33 mouse cellular contexts compared by ENCODE assay signal in the genomic region with DNA sequence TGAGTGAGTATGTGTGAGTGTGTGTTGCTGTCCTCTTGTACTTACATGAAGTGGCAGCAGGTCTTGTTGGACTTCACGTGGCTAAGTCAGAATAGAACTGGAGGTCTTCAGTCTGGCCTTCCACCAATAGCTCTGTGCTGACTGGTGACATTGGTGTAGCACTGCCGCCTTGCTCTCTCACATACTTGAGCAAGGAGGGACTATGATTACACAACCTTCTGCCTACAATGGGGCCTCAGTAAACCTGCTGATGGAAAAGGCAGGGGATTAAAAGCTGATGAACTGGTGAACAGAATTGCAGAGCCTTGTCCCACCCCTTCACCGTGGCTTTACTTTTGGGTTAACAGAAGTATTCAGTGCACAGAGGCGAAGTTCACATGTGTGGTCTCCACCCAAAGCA. TPM values are rescaled to one million over a fixed set of nuclear protein-coding genes. Genes with fewer than 3 reads are reported as not detected.
DNase-seq lines count a peak whose midpoint lies in the region; ATAC-seq lines count a peak whose summit lies in the region.
"Had no signal": no experiment of that assay in that cellular context is flagged by ENCODE, and none has a peak within 500 bp of the region (broad histone marks: within the 10 kb centered on the region; RNA-seq: fewer than 3 reads in every experiment).

No protein-coding gene starts in this region.

- H3K4me2 ChIP-seq in liver, embryonic 15.5 days, result no peak overlapping the region
- H3K4me2 ChIP-seq in intestine, embryonic 16.5 days (ENCODE audit: low read depth, low read length), result no peak overlapping the region
- no peak overlapping the region for H3K4me2 ChIP-seq in stomach, embryonic 14.5 days (replicated peaks; ENCODE audit: low read depth, low read length)
- H3K4me2 ChIP-seq: heart, embryonic 13.5 days; hindbrain, embryonic 15.5 days; limb, embryonic 12.5 days; midbrain, embryonic 12.5 days; neural tube, embryonic 12.5 days had no signal

- H3K36me3 ChIP-seq in liver, embryonic 15.5 days (replicated peaks), result no peaks in the 10 kb centered on the region
- no peaks in the 10 kb centered on the region for H3K36me3 ChIP-seq in intestine, embryonic 16.5 days (ENCODE audit: control insufficient read depth, insufficient read depth, low read length)
- no peaks in the 10 kb centered on the region for H3K36me3 ChIP-seq in stomach, embryonic 14.5 days (ENCODE audit: control insufficient read depth, insufficient read depth, low read length)
- H3K36me3 ChIP-seq: heart, embryonic 13.5 days; hindbrain, embryonic 10.5 days; hindbrain, embryonic 15.5 days; limb, embryonic 12.5 days; midbrain, embryonic 12.5 days; neural tube, embryonic 12.5 days had no signal

- peak; percentile 47; the same call in 1 of the 2 replicates for ATAC-seq in liver, embryonic 15.5 days (ENCODE audit: insufficient read depth)
- ATAC-seq in intestine, embryonic 16.5 days, result peak; percentile 85
- ATAC-seq in stomach, embryonic 14.5 days (ENCODE audit: insufficient number of reproducible peaks, insufficient read depth, low FRiP score, low read depth), result peak; percentile 89
- ATAC-seq: forebrain, embryonic 14.5 days; inflammation-experienced regulatory T-cells, adult 6 months; Patski had no signal

- no peak overlapping the region; the same call in 1 of the 2 replicates for H3K27ac ChIP-seq in liver, embryonic 15.5 days (replicated peaks)
- peak overlapping the region; percentile 63 for H3K27ac ChIP-seq in intestine, embryonic 16.5 days (ENCODE audit: low read length)
- 0 out of 2 replicates have a peak overlapping the region, but pooled peaks have one; percentile 22 for H3K27ac ChIP-seq in stomach, embryonic 14.5 days (ENCODE audit: low read length)
- H3K27ac ChIP-seq: gastrocnemius, adult 2 months; heart, adult 2 months; heart, embryonic 13.5 days; hindbrain, embryonic 10.5 days; hindbrain, embryonic 15.5 days; limb, embryonic 12.5 days; midbrain, embryonic 12.5 days; neural tube, embryonic 12.5 days had no signal

- 56% methylated on average over 4 of the region's 4 CpGs for WGBS in liver, embryonic 15.5 days (ENCODE audit: insufficient replicate concordance)
- 63% methylated on average over 4 of the region's 4 CpGs for WGBS in intestine, embryonic 16.5 days
- WGBS in stomach, embryonic 14.5 days, result 69% methylated on average over 4 of the region's 4 CpGs

- H3K9me3 ChIP-seq in liver, embryonic 15.5 days (replicated peaks), result no peaks in the 10 kb centered on the region
- H3K9me3 ChIP-seq in intestine, embryonic 16.5 days (ENCODE audit: control insufficient read depth, low read length), result no peaks in the 10 kb centered on the region
- H3K9me3 ChIP-seq in stomach, embryonic 14.5 days (ENCODE audit: control insufficient read depth, low read depth, low read length), result no peaks in the 10 kb centered on the region
- H3K9me3 ChIP-seq: heart, embryonic 13.5 days; hindbrain, embryonic 15.5 days; megakaryocyte, embryonic 14.5 days; midbrain, embryonic 12.5 days; neural tube, embryonic 12.5 days had no signal

- no peaks in the 10 kb centered on the region for H3K4me1 ChIP-seq in liver, embryonic 15.5 days (replicated peaks)
- peaks cover 4% of the 10 kb centered on the region for H3K4me1 ChIP-seq in intestine, embryonic 16.5 days (ENCODE audit: control insufficient read depth, insufficient read depth, low read length)
- no peaks in the 10 kb centered on the region for H3K4me1 ChIP-seq in stomach, embryonic 14.5 days (ENCODE audit: control insufficient read depth, insufficient read depth, low read length)
- H3K4me1 ChIP-seq: heart, embryonic 13.5 days; hindbrain, embryonic 10.5 days; hindbrain, embryonic 15.5 days; limb, embryonic 12.5 days; midbrain, embryonic 12.5 days; neural tube, embryonic 12.5 days had no signal

- no peaks in the 10 kb centered on the region for H3K27me3 ChIP-seq in liver, embryonic 15.5 days
- H3K27me3 ChIP-seq in intestine, embryonic 16.5 days (replicated peaks; ENCODE audit: control insufficient read depth, insufficient read depth, low read length), result no peaks in the 10 kb centered on the region
- no peaks in the 10 kb centered on the region for H3K27me3 ChIP-seq in stomach, embryonic 14.5 days (ENCODE audit: control insufficient read depth, insufficient read depth, low read length)
- H3K27me3 ChIP-seq: heart, embryonic 13.5 days; hindbrain, embryonic 15.5 days; limb, embryonic 12.5 days; midbrain, embryonic 12.5 days; neural tube, embryonic 12.5 days had no signal

- no peak overlapping the region for H3K9ac ChIP-seq in liver, embryonic 15.5 days
- H3K9ac ChIP-seq in intestine, embryonic 16.5 days (ENCODE audit: low read depth, low read length), result no peak overlapping the region
- no peak overlapping the region for H3K9ac ChIP-seq in stomach, embryonic 14.5 days (replicated peaks; ENCODE audit: low read depth, low read length)
- H3K9ac ChIP-seq: heart, embryonic 13.5 days; hindbrain, embryonic 15.5 days; limb, embryonic 12.5 days; midbrain, embryonic 12.5 days; neural tube, embryonic 12.5 days had no signal

- no peak overlapping the region for H3K4me3 ChIP-seq in liver, embryonic 15.5 days (replicated peaks)
- no peak overlapping the region for H3K4me3 ChIP-seq in intestine, embryonic 16.5 days (ENCODE audit: low read length)
- no peak overlapping the region for H3K4me3 ChIP-seq in stomach, embryonic 14.5 days (ENCODE audit: low read depth, low read length)
- H3K4me3 ChIP-seq: gastrocnemius, adult 2 months; heart, adult 2 months; heart, embryonic 13.5 days; hindbrain, embryonic 10.5 days; hindbrain, embryonic 15.5 days; limb, embryonic 12.5 days; megakaryocyte, embryonic 14.5 days; midbrain, embryonic 12.5 days; myocyte; neural tube, embryonic 12.5 days had no signal

- DNase-seq in liver, result no peak
- peak; percentile 73 for DNase-seq in fat pad, adult 2 months (ENCODE audit: extremely low read depth, low read depth, low spot score)
- DNase-seq in kidney, adult 8-10 months, result no peak
- no peak for DNase-seq in ovary, adult 18-20 months (ENCODE audit: low spot score)
- DNase-seq in testis, postnatal 10 days (ENCODE audit: low spot score), result no peak
- DNase-seq: adrenal gland, postnatal 14 days; cerebellum, adult 11 months; cerebellum, adult 9-10 months; cerebellum, postnatal 36 days; gastrocnemius, adult 2 months; gastrocnemius, postnatal 36 days; heart, adult 2 months; heart, postnatal 10 days; kidney, postnatal 14 days; layer of hippocampus, adult 9-11 months; lung, adult 18-20 months; right cerebral cortex, postnatal 4 days; thymus, postnatal 4 days had no signal

RNA-seq across cellular contexts. Expression of a gene that starts 9.6 kb away (rescaled TPM):
- 74.4 and 82.5 TPM in 2 replicates for polyA plus RNA-seq in liver, embryonic 15.5 days (2015; fragmentation: Nextera tagmentation; extraction: Ambion mirVana)
- 50.8 and 52.4 TPM in 2 replicates for polyA plus RNA-seq in intestine, embryonic 16.5 days (2015; fragmentation: Nextera tagmentation; extraction: Ambion mirVana)
- polyA plus RNA-seq in stomach, embryonic 14.5 days (2014; fragmentation: Nextera tagmentation; extraction: Ambion mirVana), result 3.5 and 4.6 TPM in 2 replicates
- polyA plus RNA-seq: forebrain, embryonic 14.5 days; heart, adult 2 months; hindbrain, embryonic 10.5 days; limb, embryonic 12.5 days; midbrain, embryonic 12.5 days; myocyte; neural tube, embryonic 12.5 days; spleen, adult 2 months had no signal

RNA-seq across cellular contexts. Expression of a gene that starts 18.6 kb away (rescaled TPM):
- 2.0 and 3.4 TPM in 2 replicates for polyA plus RNA-seq in liver, embryonic 15.5 days (2015; fragmentation: Nextera tagmentation; extraction: Ambion mirVana)
- polyA plus RNA-seq in intestine, embryonic 16.5 days (2015; fragmentation: Nextera tagmentation; extraction: Ambion mirVana), result 7.9 and 8.7 TPM in 2 replicates
- polyA plus RNA-seq in stomach, embryonic 14.5 days (2014; fragmentation: Nextera tagmentation; extraction: Ambion mirVana), result 4.0 and 4.1 TPM in 2 replicates
